Mouse (Mus musculus) forebrain, postnatal 0 days (tissue): Measurements from ENCODE around the gene Alg5. TPM values are rescaled to one million over a fixed set of nuclear protein-coding genes. Genes with fewer than 3 reads are reported as not detected.
A peak's percentile ranks its signal among the peaks of the same experiment; 100 is the strongest.
"Not testable (repeated sequence)": the region's sequence is repeated elsewhere in the genome, so short reads cannot be mapped to it uniquely, and the experiment has no call there.

Experiments used
- ATAC-seq: fragments of 200-750 bp; cut with Nextera tagmentation; 2 replicates; pipeline ENCODE4 v1.8.0; 2017; ENCODE audit warnings: mild to moderate bottlenecking, moderate library complexity
- DNase-seq: peaks from one replicate; pipeline ENCODE4 v3.0.0-alpha.2; 2015
- H3K27ac ChIP-seq: fragments of 300-500 bp; sonication (generic); 2 replicates; pipeline ENCODE4 v1.5.1; 2014; ENCODE audit warnings: low read depth, mild to moderate bottlenecking, antibody characterized with exemption, low read length, moderate library complexity, mixed read lengths
- H3K27me3 ChIP-seq: fragments of 300-500 bp; sonication (generic); 2 replicates; pipeline ENCODE4 v1.6.1; 2014; ENCODE audit warnings: mild to moderate bottlenecking, low read length, mixed read lengths; ENCODE audit not compliant: insufficient read depth
- H3K36me3 ChIP-seq: fragments of 300-500 bp; sonication (generic); 2 replicates; pipeline ENCODE4 v1.6.1; 2014; ENCODE audit warnings: mild to moderate bottlenecking, moderate library complexity; ENCODE audit not compliant: insufficient read depth
- H3K4me1 ChIP-seq: fragments of 300-500 bp; sonication (generic); 2 replicates; pipeline ENCODE4 v1.6.1; 2014; ENCODE audit warnings: antibody characterized with exemption; ENCODE audit not compliant: insufficient read depth
- H3K4me2 ChIP-seq: fragments of 300-500 bp; sonication (generic); 2 replicates; pipeline ENCODE4 v1.6.1; 2014; ENCODE audit warnings: low read depth, mild to moderate bottlenecking, moderate library complexity
- H3K4me3 ChIP-seq: fragments of 300-500 bp; sonication (generic); 2 replicates; pipeline ENCODE4 v1.5.1; 2014; ENCODE audit warnings: low read depth, low read length, mixed read lengths
- H3K9ac ChIP-seq: fragments of 300-500 bp; sonication (generic); 2 replicates; pipeline ENCODE4 v1.6.1; 2014; ENCODE audit warnings: mild to moderate bottlenecking
- H3K9me3 ChIP-seq: fragments of 300-500 bp; sonication (generic); 2 replicates; pipeline ENCODE4 v1.6.1; 2016; ENCODE audit warnings: low read length
- CTCF ChIP-seq: sonication (generic); IDR thresholded peaks from 2 replicates; pipeline ENCODE4 v1.5.1; 2016; ENCODE audit warnings: antibody characterized with exemption, control low read depth, low read depth
- WGBS: fragments of 180-500 bp; shearing (Covaris S2); extraction: QIAGEN DNeasy Blood & Tissue Kit; methylation state at CpG from one replicate; pipeline ENCODE4 v1.1.7; 2014; 5-methylcytosine and 5-hydroxymethylcytosine counted together
- polyA plus RNA-seq: library from polyadenylated mRNA; unstranded; fragments of >200 nt; fragmentation: Nextera tagmentation; extraction: Ambion mirVana; gene quantifications from 2 replicates; pipeline ENCODE4 v1.2.1, GENCODE M21; 2015
- total RNA-seq: library from RNA; depleted of rRNA; stranded (reverse); fragments of >200 nt; gene quantifications from 2 replicates; pipeline ENCODE4 v1.2.3, GENCODE M21; 2014; rRNA removed

Gene Alg5
- total RNA-seq = 24.8 and 26.1 TPM in 2 replicates
- 74.7 and 83.5 TPM in 2 replicates for polyA plus RNA-seq

- Histone ChIP-seq H3K27ac (peak within 1 kb of the TSS; percentile 95), H3K9ac (peak within 1 kb of the TSS; percentile 98), H3K4me1 (peaks cover 9% of the 10 kb centered on the region; the same call in 1 of the 2 replicates), H3K4me3 (peak within 1 kb of the TSS; percentile 69), H3K27me3 (no peaks in the 10 kb centered on the region), H3K4me2 (peak within 1 kb of the TSS; percentile 70), H3K9me3 (no peaks in the 10 kb centered on the region), H3K36me3 (peaks cover 36% of the 10 kb centered on the region)
- peak; percentile 93 for ATAC-seq
- peak; percentile 91 for DNase-seq
- under 1% methylated on average over 59 of the region's 65 CpGs for WGBS
- peak; percentile 92 for TF ChIP-seq CTCF
Observed at GRCm38 (mm10) chr3:54735247-54736046, at the start of gene Alg5, which contains the start of gene Exosc8. TSS of gene Alg5 (plus strand) at chr3:54735539. TSS of gene Exosc8 (minus strand) at chr3:54735393.

DNA sequence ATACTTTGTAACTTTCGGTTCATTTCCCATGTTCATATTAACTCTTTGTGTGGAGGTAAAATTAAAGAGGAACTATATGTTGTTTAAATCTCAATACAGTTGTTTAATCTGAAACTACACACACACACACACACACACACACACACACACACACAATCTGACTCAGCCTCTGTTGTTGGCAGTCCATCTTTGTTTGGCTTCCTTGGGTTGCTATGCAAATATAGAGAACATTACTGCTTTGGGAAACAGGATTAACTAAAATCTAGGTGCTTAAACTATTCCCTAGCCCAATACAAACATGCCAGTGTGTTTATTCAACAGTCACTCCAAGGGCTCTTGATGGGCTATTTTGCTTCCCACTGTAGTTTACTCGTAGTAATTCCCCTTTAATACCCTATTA is 48.1 kb upstream of the Alg5 start:
- no peak for ATAC-seq
- H3K4me1 ChIP-seq = no peaks in the 10 kb centered on the region
- no peaks in the 10 kb centered on the region for H3K27me3 ChIP-seq

DNA sequence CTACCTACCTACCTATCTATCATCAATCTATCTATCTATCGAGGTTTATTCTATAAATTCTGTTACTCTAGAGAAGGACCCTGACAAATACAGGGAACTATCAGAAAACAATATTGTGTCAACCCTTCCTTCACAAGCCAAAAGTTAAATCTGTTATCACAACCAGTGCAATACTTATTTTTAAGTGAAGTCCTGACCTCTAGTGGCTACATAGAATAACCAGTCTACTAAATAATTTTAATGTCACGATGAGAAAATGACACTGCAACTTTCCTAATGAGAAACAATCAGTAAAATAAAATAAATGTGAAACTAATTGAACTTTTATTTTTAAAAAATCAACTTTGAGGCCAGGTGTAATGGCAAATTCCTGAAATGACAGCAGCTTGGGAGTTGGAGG is 46.2 kb upstream of the Alg5 start:
- no peaks in the 10 kb centered on the region for H3K27me3 ChIP-seq
- no peak for ATAC-seq
- no peaks in the 10 kb centered on the region for H3K36me3 ChIP-seq
- H3K27ac ChIP-seq = no peak overlapping the region
- peak; percentile 58 for TF ChIP-seq CTCF
- no peaks in the 10 kb centered on the region for H3K9me3 ChIP-seq
- H3K4me1 ChIP-seq = no peaks in the 10 kb centered on the region
- peak; percentile 11 for DNase-seq
- no peak overlapping the region for H3K9ac ChIP-seq
- 58% methylated on average over 2 of the region's 2 CpGs for WGBS
- no peak overlapping the region for H3K4me3 ChIP-seq
- no peak overlapping the region for H3K4me2 ChIP-seq

More for the DNA sequence above, 48.1 kb upstream of the Alg5 start:
- no peak for DNase-seq
- H3K9ac ChIP-seq = no peak overlapping the region
- no peaks in the 10 kb centered on the region for H3K9me3 ChIP-seq
- WGBS = 52% methylated on average over 2 of the region's 2 CpGs
- TF ChIP-seq CTCF = no peak
- H3K4me2 ChIP-seq = no peak overlapping the region
- H3K4me3 ChIP-seq = no peak overlapping the region
- H3K36me3 ChIP-seq = no peaks in the 10 kb centered on the region
- no peak overlapping the region for H3K27ac ChIP-seq

- H3K9me3 ChIP-seq = no peaks in the 10 kb centered on the region
- no peak for TF ChIP-seq CTCF
- H3K4me2 ChIP-seq = peak within 1 kb of the TSS; percentile 68
- DNase-seq = peak; percentile 94
- peak within 1 kb of the TSS; percentile 92 for H3K4me3 ChIP-seq
- 4% methylated on average over 65 of the region's 65 CpGs for WGBS
- H3K9ac ChIP-seq = peak within 1 kb of the TSS; percentile 65
- peak; percentile 100 for ATAC-seq
- peaks cover 20% of the 10 kb centered on the region for H3K36me3 ChIP-seq
- no peaks in the 10 kb centered on the region for H3K4me1 ChIP-seq
- H3K27ac ChIP-seq = peak within 1 kb of the TSS; percentile 76
- no peaks in the 10 kb centered on the region for H3K27me3 ChIP-seq
Observed at GRCm38 (mm10) chr3:54692202-54693055, 42.9 kb upstream of the Alg5 start, which contains the start of gene Supt20. TSS of gene Supt20 (plus strand) at chr3:54692807.

DNA sequence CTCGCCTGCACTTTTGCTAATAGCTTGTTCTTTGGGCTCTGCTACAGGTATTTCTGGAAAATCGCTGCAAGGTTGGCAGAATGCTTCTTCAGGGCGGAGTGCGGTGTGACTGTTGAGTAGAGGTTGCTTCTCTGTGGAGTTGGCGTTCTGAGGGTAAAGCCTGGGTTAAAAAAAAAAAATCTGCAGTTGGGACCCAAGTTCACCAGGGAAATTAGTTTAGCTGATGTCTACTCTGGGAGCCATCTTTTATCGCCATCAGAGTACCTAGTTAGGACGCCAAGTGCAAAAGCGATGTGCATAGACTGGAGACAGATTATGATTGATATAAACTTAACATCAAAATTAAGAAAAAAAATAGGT is 42.3 kb upstream of the Alg5 start:
- DNase-seq (no peak), ATAC-seq (no peak)
- 1% methylated on average over 8 of the region's 8 CpGs for WGBS

DNA sequence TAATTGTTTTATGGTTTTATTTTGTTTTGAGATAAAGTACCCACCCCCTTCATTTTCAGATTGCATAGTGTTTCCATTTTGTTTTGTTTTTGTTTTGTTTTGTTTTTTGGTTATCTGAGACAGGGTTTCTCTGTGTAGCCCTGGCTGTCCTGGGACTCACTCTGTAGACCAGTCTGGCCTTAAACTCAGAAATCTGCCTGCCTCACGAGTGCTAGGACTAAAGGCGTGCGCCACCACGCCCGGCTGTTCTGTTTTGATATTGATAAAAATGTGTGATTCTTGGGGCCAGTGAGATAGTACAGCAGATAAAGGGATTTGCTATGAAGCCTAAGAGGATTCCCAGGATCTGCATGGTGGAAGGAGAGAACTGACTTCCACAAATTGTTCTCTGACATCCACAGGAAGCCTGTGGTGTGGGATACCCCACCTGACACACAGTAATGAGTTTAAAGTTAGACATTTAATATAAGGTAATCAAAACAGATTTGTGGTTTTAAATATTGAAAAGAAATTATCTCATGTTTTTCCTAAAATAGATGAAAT is 35.5 kb upstream of the Alg5 start:
- 95% methylated on average over 5 of the region's 5 CpGs for WGBS
- no peak overlapping the region for H3K4me3 ChIP-seq
- ATAC-seq (no peak), DNase-seq (no peak)
- H3K9me3 ChIP-seq = no peaks in the 10 kb centered on the region
- no peak overlapping the region for H3K4me2 ChIP-seq
- H3K27ac ChIP-seq = no peak overlapping the region
- no peaks in the 10 kb centered on the region for H3K27me3 ChIP-seq
- H3K36me3 ChIP-seq = peaks cover 45% of the 10 kb centered on the region
- no peak overlapping the region for H3K9ac ChIP-seq
- H3K4me1 ChIP-seq = no peaks in the 10 kb centered on the region
- TF ChIP-seq CTCF = no peak

More for the DNA sequence above, 42.3 kb upstream of the Alg5 start:
- H3K27ac ChIP-seq = peak overlapping the region; percentile 76
- H3K4me2 ChIP-seq = peak overlapping the region; percentile 68
- H3K4me3 ChIP-seq = peak overlapping the region; percentile 92
- H3K36me3 ChIP-seq = peaks cover 23% of the 10 kb centered on the region
- H3K27me3 ChIP-seq = no peaks in the 10 kb centered on the region
- H3K4me1 ChIP-seq = no peaks in the 10 kb centered on the region
- H3K9ac ChIP-seq = peak overlapping the region; percentile 65
- TF ChIP-seq CTCF = no peak
- no peaks in the 10 kb centered on the region for H3K9me3 ChIP-seq

- H3K27me3 ChIP-seq, H3K4me3 ChIP-seq, H3K9ac ChIP-seq, H3K27ac ChIP-seq, H3K9me3 ChIP-seq, ATAC-seq, DNase-seq, H3K4me1 ChIP-seq, H3K4me2 ChIP-seq: not testable (repeated sequence)
- 97% methylated on average over 8 of the region's 8 CpGs for WGBS
- peaks cover 51% of the 10 kb centered on the region for H3K36me3 ChIP-seq
Observed at GRCm38 (mm10) chr3:54704106-54704505, 31.2 kb upstream of the Alg5 start.
